Mouse (Mus musculus) hindbrain, embryonic 12.5 days (tissue): ENCODE measurements around the gene Chmp2b. TPM values are rescaled to one million over a fixed set of nuclear protein-coding genes. Genes with fewer than 3 reads are reported as not detected.

Experiments used
- ATAC-seq: fragments of 200-750 bp; cut with Nextera tagmentation; 2 replicates; pipeline ENCODE4 v1.8.0; 2017; ENCODE audit warnings: moderate TSS enrichment; ENCODE audit not compliant: low FRiP score
- H3K27ac ChIP-seq: fragments of 300-500 bp; sonication (generic); 2 replicates; pipeline ENCODE4 v1.5.1; 2016; ENCODE audit warnings: mild to moderate bottlenecking
- H3K27me3 ChIP-seq: fragments of 300-500 bp; sonication (generic); 2 replicates; pipeline ENCODE4 v1.6.1; 2016; ENCODE audit warnings: mild to moderate bottlenecking
- H3K36me3 ChIP-seq: fragments of 300-500 bp; sonication (generic); 2 replicates; pipeline ENCODE4 v1.6.1; 2016; ENCODE audit warnings: mild to moderate bottlenecking
- H3K4me1 ChIP-seq: fragments of 300-500 bp; sonication (generic); 2 replicates; pipeline ENCODE4 v1.6.1; 2016
- H3K4me2 ChIP-seq: fragments of 300-500 bp; sonication (generic); replicated peaks from 2 replicates; pipeline ENCODE4 v1.6.1; 2016; ENCODE audit warnings: mild to moderate bottlenecking
- H3K4me3 ChIP-seq: fragments of 300-500 bp; sonication (generic); 2 replicates; pipeline ENCODE4 v1.5.1; 2016; ENCODE audit warnings: mild to moderate bottlenecking
- H3K9ac ChIP-seq: fragments of 300-500 bp; sonication (generic); 2 replicates; pipeline ENCODE4 v1.6.1; 2016; ENCODE audit warnings: mild to moderate bottlenecking, moderate library complexity
- H3K9me3 ChIP-seq: fragments of 300-500 bp; sonication (generic); replicated peaks from 2 replicates; pipeline ENCODE4 v1.6.1; 2016; ENCODE audit warnings: mild to moderate bottlenecking
- WGBS: fragments of 180-500 bp; shearing (Covaris S2); methylation state at CpG from one replicate; pipeline ENCODE4 v1.1.7; 2016; 5-methylcytosine and 5-hydroxymethylcytosine counted together
- polyA plus RNA-seq: library from polyadenylated mRNA; unstranded; fragments of >200 nt; fragmentation: Nextera tagmentation; extraction: Ambion mirVana; gene quantifications from 2 replicates; pipeline ENCODE4 v1.2.1, GENCODE M21; 2016

Gene Chmp2b
- polyA plus RNA-seq, 1 experiment from 2014 or later, result 75.5 TPM

GRCm38 (mm10) chr16:65559591-65559990 lies 2.9 kb downstream of the Chmp2b start:
- Histone ChIP-seq H3K4me1 (peaks cover 8% of the 10 kb centered on the region), H3K4me2 (no peak overlapping the region), H3K9ac (no peak overlapping the region), H3K27ac (no peak overlapping the region), H3K36me3 (no peaks in the 10 kb centered on the region), H3K4me3 (no peak overlapping the region), H3K27me3 (no peaks in the 10 kb centered on the region), H3K9me3 (no peaks in the 10 kb centered on the region)
- WGBS, result 81% methylated on average over 2 of the region's 2 CpGs
- ATAC-seq, result no peak

GRCm38 (mm10) chr16:65557369-65557768 lies 5.2 kb downstream of the Chmp2b start:
- Histone ChIP-seq H3K9me3 (no peaks in the 10 kb centered on the region), H3K27ac (no peak overlapping the region), H3K36me3 (no peaks in the 10 kb centered on the region), H3K9ac (no peak overlapping the region), H3K4me3 (no peak overlapping the region), H3K4me1 (peaks cover 4% of the 10 kb centered on the region), H3K4me2 (no peak overlapping the region), H3K27me3 (no peaks in the 10 kb centered on the region)
- 64% methylated on average over 5 of the region's 5 CpGs for WGBS
- ATAC-seq, result no peak

- no peaks in the 10 kb centered on the region for H3K36me3 ChIP-seq
- no peaks in the 10 kb centered on the region for H3K27me3 ChIP-seq
- H3K4me2 ChIP-seq, result no peak overlapping the region
- no peaks in the 10 kb centered on the region for H3K9me3 ChIP-seq
- 89% methylated on average over 5 of the region's 5 CpGs for WGBS
- H3K4me1 ChIP-seq, result no peaks in the 10 kb centered on the region
- no peak overlapping the region for H3K9ac ChIP-seq
- no peak overlapping the region for H3K27ac ChIP-seq
- ATAC-seq, result no peak
- no peak overlapping the region for H3K4me3 ChIP-seq
These were observed 8.3 kb downstream of the Chmp2b start for GRCm38 (mm10) chr16:65554267-65554666.

- no peak overlapping the region for H3K27ac ChIP-seq
- 88% methylated on average over 13 of the region's 13 CpGs for WGBS
- no peaks in the 10 kb centered on the region for H3K4me1 ChIP-seq
- ATAC-seq, result no peak
- H3K4me2 ChIP-seq, result no peak overlapping the region
- no peaks in the 10 kb centered on the region for H3K9me3 ChIP-seq
- H3K4me3 ChIP-seq, result no peak overlapping the region
- H3K27me3 ChIP-seq, result no peaks in the 10 kb centered on the region
- H3K36me3 ChIP-seq, result no peaks in the 10 kb centered on the region
- H3K9ac ChIP-seq, result no peak overlapping the region
These were observed 11.7 kb downstream of the Chmp2b start for GRCm38 (mm10) chr16:65550814-65551213.

- H3K27ac ChIP-seq, result no peak overlapping the region
- no peak overlapping the region for H3K4me3 ChIP-seq
- H3K36me3 ChIP-seq, result 0 out of 2 replicates have a peak, but pooled peaks cover 4% of the 10 kb centered on the region
- no peak overlapping the region for H3K9ac ChIP-seq
- 85% methylated on average over 7 of the region's 7 CpGs for WGBS
- no peak overlapping the region for H3K4me2 ChIP-seq
- no peaks in the 10 kb centered on the region for H3K27me3 ChIP-seq
- H3K9me3 ChIP-seq, result no peaks in the 10 kb centered on the region
- ATAC-seq, result no peak
- H3K4me1 ChIP-seq, result no peaks in the 10 kb centered on the region
These were observed 13.6 kb downstream of the Chmp2b start for GRCm38 (mm10) chr16:65548960-65549359.

- H3K4me3 ChIP-seq, result no peak overlapping the region
- no peaks in the 10 kb centered on the region for H3K27me3 ChIP-seq
- H3K4me1 ChIP-seq, result no peaks in the 10 kb centered on the region
- no peaks in the 10 kb centered on the region for H3K9me3 ChIP-seq
- no peak overlapping the region for H3K9ac ChIP-seq
- H3K36me3 ChIP-seq, result 0 out of 2 replicates have a peak, but pooled peaks cover 5% of the 10 kb centered on the region
- H3K4me2 ChIP-seq, result no peak overlapping the region
- no peak for ATAC-seq
- no peak overlapping the region for H3K27ac ChIP-seq
- WGBS, result 88% methylated on average over 11 of the region's 11 CpGs
These were observed 18.7 kb downstream of the Chmp2b start for GRCm38 (mm10) chr16:65543676-65544293.

- WGBS, result 29% methylated on average over 12 of the region's 12 CpGs
- Histone ChIP-seq H3K27ac (no peak overlapping the region), H3K4me1 (no peaks in the 10 kb centered on the region), H3K27me3 (no peaks in the 10 kb centered on the region), H3K4me3 (no peak overlapping the region), H3K4me2 (no peak overlapping the region), H3K9ac (no peak overlapping the region), H3K9me3 (no peaks in the 10 kb centered on the region), H3K36me3 (no peaks in the 10 kb centered on the region)
- no peak for ATAC-seq
These were observed 29.1 kb downstream of the Chmp2b start for GRCm38 (mm10) chr16:65533315-65533999.

GRCm38 (mm10) chr16:65531663-65532062 lies 30.9 kb downstream of the Chmp2b start:
- 76% methylated on average over 8 of the region's 8 CpGs for WGBS
- H3K4me3 ChIP-seq, result no peak overlapping the region

GRCm38 (mm10) chr16:65529589-65529988 lies 32.9 kb downstream of the Chmp2b start:
- H3K27me3 ChIP-seq, result no peaks in the 10 kb centered on the region
- 7% methylated on average over 5 of the region's 5 CpGs for WGBS
- no peak overlapping the region for H3K9ac ChIP-seq
- no peak overlapping the region for H3K27ac ChIP-seq
- no peaks in the 10 kb centered on the region for H3K36me3 ChIP-seq
- H3K4me3 ChIP-seq, result no peak overlapping the region
- ATAC-seq, result no peak
- H3K4me2 ChIP-seq, result no peak overlapping the region
- H3K4me1 ChIP-seq, result no peaks in the 10 kb centered on the region
- H3K9me3 ChIP-seq, result no peaks in the 10 kb centered on the region

More at GRCm38 (mm10) chr16:65531663-65532062, 30.9 kb downstream of the Chmp2b start:
- Histone ChIP-seq H3K36me3 (no peaks in the 10 kb centered on the region), H3K27ac (no peak overlapping the region), H3K4me2 (no peak overlapping the region), H3K27me3 (no peaks in the 10 kb centered on the region), H3K4me1 (no peaks in the 10 kb centered on the region), H3K9me3 (no peaks in the 10 kb centered on the region), H3K9ac (no peak overlapping the region)
- no peak for ATAC-seq

GRCm38 (mm10) chr16:65526695-65527094 lies 35.8 kb downstream of the Chmp2b start:
- Histone ChIP-seq H3K36me3 (no peaks in the 10 kb centered on the region), H3K9me3 (no peaks in the 10 kb centered on the region), H3K27me3 (no peaks in the 10 kb centered on the region), H3K4me1 (no peaks in the 10 kb centered on the region), H3K27ac (no peak overlapping the region), H3K4me3 (no peak overlapping the region), H3K4me2 (no peak overlapping the region), H3K9ac (no peak overlapping the region)
- no peak for ATAC-seq
- WGBS, result 85% methylated on average over 5 of the region's 5 CpGs

- ATAC-seq, result no peak
- Histone ChIP-seq H3K4me3 (no peak overlapping the region), H3K4me1 (no peaks in the 10 kb centered on the region), H3K9me3 (no peaks in the 10 kb centered on the region), H3K27ac (no peak overlapping the region), H3K36me3 (no peaks in the 10 kb centered on the region), H3K4me2 (no peak overlapping the region), H3K9ac (no peak overlapping the region), H3K27me3 (no peaks in the 10 kb centered on the region)
- WGBS, result 90% methylated on average over 2 of the region's 2 CpGs
These were observed 36.5 kb downstream of the Chmp2b start for GRCm38 (mm10) chr16:65526004-65526403.

GRCm38 (mm10) chr16:65520211-65520610 lies 42.3 kb downstream of the Chmp2b start, which contains the start of gene Pou1f1:
Gene Pou1f1 (plus strand): TSS chr16:65520511.
- Histone ChIP-seq H3K27ac (no peak within 1 kb of the TSS), H3K4me3 (no peak within 1 kb of the TSS), H3K27me3 (no peaks in the 10 kb centered on the region), H3K36me3 (no peaks in the 10 kb centered on the region), H3K4me2 (no peak within 1 kb of the TSS), H3K4me1 (no peaks in the 10 kb centered on the region), H3K9me3 (no peaks in the 10 kb centered on the region), H3K9ac (no peak within 1 kb of the TSS)
- 85% methylated on average over 6 of the region's 6 CpGs for WGBS
- ATAC-seq, result no peak

GRCm38 (mm10) chr16:65514223-65514622 lies 48.3 kb downstream of the Chmp2b start:
- H3K4me3 ChIP-seq, result no peak overlapping the region
- H3K9me3 ChIP-seq, result no peaks in the 10 kb centered on the region
- no peaks in the 10 kb centered on the region for H3K27me3 ChIP-seq
- no peak overlapping the region for H3K4me2 ChIP-seq
- ATAC-seq, result no peak
- WGBS, result 64% methylated on average over 7 of the region's 7 CpGs
- H3K36me3 ChIP-seq, result no peaks in the 10 kb centered on the region
- H3K4me1 ChIP-seq, result no peaks in the 10 kb centered on the region
- no peak overlapping the region for H3K27ac ChIP-seq
- no peak overlapping the region for H3K9ac ChIP-seq
